Mouse (Mus musculus): Measurements from ENCODE around the gene Chpf2. TPM values are rescaled to one million over a fixed set of nuclear protein-coding genes. Genes with fewer than 3 reads are reported as not detected.

The Chpf2 gene
- total and polyA plus RNA-seq, 3 experiments: 37.9 to 39.7 TPM; not detected in 1

- Histone ChIP-seq H3K27ac (ENCODE audit: control insufficient read depth, low read depth, low read length) (no peak within 1 kb of the TSS), H3K79me2 (ENCODE audit: control insufficient read depth, insufficient read depth, low read length, poor library complexity) (no peaks in the 10 kb centered on the region), H3K4me1 (ENCODE audit: control insufficient read depth in 1 of 2, insufficient read depth in 2 of 2, low read length in 2 of 2) (no peaks in the 10 kb centered on the region), H3K36me3 (ENCODE audit: control insufficient read depth in 1 of 2, insufficient read depth in 2 of 2, low read length in 2 of 2) (no peaks in the 10 kb centered on the region), H3K4me3 (ENCODE audit: control insufficient read depth in 1 of 2, insufficient read depth in 1 of 2, low read depth in 2 of 2, low read length in 2 of 2) (no peak within 1 kb of the TSS), H3K27me3 (ENCODE audit: control insufficient read depth in 1 of 2, insufficient read depth in 2 of 2, low read length in 2 of 2) (peaks cover 11 to 20% of the 10 kb centered on the region in 2 experiments), H3K9ac (ENCODE audit: control insufficient read depth, low read depth, low read length, poor library complexity, severe bottlenecking) (no peak within 1 kb of the TSS), H3K9me3 (replicated peaks; ENCODE audit: insufficient read depth, low read length) (no peaks in the 10 kb centered on the region)
- DNase-seq (ENCODE audit: low read depth, low spot score): no peak
- TF ChIP-seq USF2 (IDR thresholded peaks at IDR 0.05; ENCODE audit: borderline replicate concordance in 1 of 2, insufficient read depth in 1 of 2, low read depth in 1 of 2, low read length in 2 of 2): no peak
- TF ChIP-seq NELFE (IDR thresholded peaks at IDR 0.05; ENCODE audit: low read depth, low read length): no peak
- TF ChIP-seq MAZ (IDR thresholded peaks at IDR 0.05; ENCODE audit: low read depth, low read length): no peak
- TF ChIP-seq ELF1 (IDR thresholded peaks at IDR 0.05; ENCODE audit: low read depth, low read length): no peak
- TF ChIP-seq ZMIZ1 (IDR thresholded peaks at IDR 0.05; ENCODE audit: low read depth, low read length): no peak
- TF ChIP-seq HCFC1 (IDR thresholded peaks at IDR 0.05; ENCODE audit: low read depth, low read length): no peak
- TF ChIP-seq TAL1 (IDR thresholded peaks at IDR 0.05; ENCODE audit: low read length): no peak
- TF ChIP-seq ZNF384 (IDR thresholded peaks at IDR 0.05; ENCODE audit: low read depth, low read length): no peak
- no peak for TF ChIP-seq E2F4 (IDR thresholded peaks at IDR 0.05; ENCODE audit: borderline replicate concordance, low read depth, low read length)
- TF ChIP-seq POLR2AphosphoS5 (IDR thresholded peaks at IDR 0.05; ENCODE audit: borderline replicate concordance, low read depth, low read length): no peak
- TF ChIP-seq MXI1 (IDR thresholded peaks at IDR 0.05; ENCODE audit: low read depth, low read length): no peak
- TF ChIP-seq SMC3 (IDR thresholded peaks at IDR 0.05; ENCODE audit: low read depth, low read length): no peak
- no peak for TF ChIP-seq USF1 (IDR thresholded peaks at IDR 0.05; ENCODE audit: low read depth, low read length)
- TF ChIP-seq KAT2A (conservative IDR thresholded peaks at IDR 0.05; ENCODE audit: low read depth, low read length): no peak
- no peak for TF ChIP-seq ETS1 (IDR thresholded peaks at IDR 0.05; ENCODE audit: low read depth, low read length)
- TF ChIP-seq NRF1 (IDR thresholded peaks at IDR 0.05; ENCODE audit: insufficient read depth, low read depth, low read length, poor library complexity, severe bottlenecking): no peak
- TF ChIP-seq RAD21 (IDR thresholded peaks at IDR 0.05; ENCODE audit: low read depth, low read length): no peak
- no peak for TF ChIP-seq CHD2 (IDR thresholded peaks at IDR 0.05; ENCODE audit: low read length)
These were observed 29.8 kb upstream of the Chpf2 start, which contains the start of gene 4931409K22Rik for GRCm38 (mm10) chr5:24556709-24557108. Gene 4931409K22Rik (minus strand): TSS chr5:24556809.

- Histone ChIP-seq H3K4me1 (ENCODE audit: control insufficient read depth in 1 of 2, insufficient read depth in 2 of 2, low read length in 2 of 2) (peaks cover 12 to 16% of the 10 kb centered on the region in 2 experiments), H3K36me3 (ENCODE audit: control insufficient read depth in 1 of 2, insufficient read depth in 2 of 2, low read length in 2 of 2) (peaks cover 19 to 24% of the 10 kb centered on the region in 2 experiments), H3K9me3 (replicated peaks; ENCODE audit: insufficient read depth, low read length) (no peaks in the 10 kb centered on the region), H3K9ac (ENCODE audit: control insufficient read depth, low read depth, low read length, poor library complexity, severe bottlenecking) (peak overlapping the region; percentile 91), H3K79me2 (ENCODE audit: control insufficient read depth, insufficient read depth, low read length, poor library complexity) (peaks cover 31% of the 10 kb centered on the region), H3K4me3 (ENCODE audit: control insufficient read depth in 1 of 2, insufficient read depth in 1 of 2, low read depth in 2 of 2, low read length in 2 of 2) (peak overlapping the region; percentile 66 to 67), H3K27ac (ENCODE audit: control insufficient read depth, low read depth, low read length) (peak overlapping the region; percentile 32), H3K27me3 (ENCODE audit: control insufficient read depth in 1 of 2, insufficient read depth in 2 of 2, low read length in 2 of 2) (no peaks in the 10 kb centered on the region)
- DNase-seq (ENCODE audit: low read depth, low spot score): peak; percentile 75
- TF ChIP-seq HCFC1 (IDR thresholded peaks at IDR 0.05; ENCODE audit: low read depth, low read length): no peak
- no peak for TF ChIP-seq UBTF (IDR thresholded peaks at IDR 0.05; ENCODE audit: borderline replicate concordance, insufficient read depth, low read depth, low read length)
- no peak for TF ChIP-seq POLR2A (IDR thresholded peaks at IDR 0.05; ENCODE audit: control insufficient read depth in 1 of 2, insufficient read depth in 1 of 2, low read depth in 1 of 2, low read length in 2 of 2, poor library complexity in 1 of 2)
- no peak for TF ChIP-seq USF2 (IDR thresholded peaks at IDR 0.05; ENCODE audit: borderline replicate concordance in 1 of 2, insufficient read depth in 1 of 2, low read depth in 1 of 2, low read length in 2 of 2)
- TF ChIP-seq USF1 (IDR thresholded peaks at IDR 0.05; ENCODE audit: low read depth, low read length): no peak
- no peak for TF ChIP-seq TBP (IDR thresholded peaks at IDR 0.05; ENCODE audit: low read depth, low read length)
- TF ChIP-seq NRF1 (IDR thresholded peaks at IDR 0.05; ENCODE audit: insufficient read depth, low read depth, low read length, poor library complexity, severe bottlenecking): no peak
- no peak for TF ChIP-seq E2F4 (IDR thresholded peaks at IDR 0.05; ENCODE audit: borderline replicate concordance, low read depth, low read length)
- TF ChIP-seq RAD21 (IDR thresholded peaks at IDR 0.05; ENCODE audit: low read depth, low read length): no peak
- no peak for TF ChIP-seq MAX (IDR thresholded peaks at IDR 0.05; ENCODE audit: low read length)
- no peak for TF ChIP-seq BHLHE40 (IDR thresholded peaks at IDR 0.05; ENCODE audit: borderline replicate concordance, low read depth, low read length)
- TF ChIP-seq POLR2AphosphoS2 (IDR thresholded peaks at IDR 0.05; ENCODE audit: low read length): no peak
- no peak for TF ChIP-seq GABPA (IDR thresholded peaks at IDR 0.05; ENCODE audit: low read depth, low read length)
- no peak for TF ChIP-seq CTCF (IDR thresholded peaks at IDR 0.05 in 2 of 3, conservative IDR thresholded peaks at IDR 0.05 in 1 of 3; ENCODE audit: control insufficient read depth in 1 of 3, insufficient read depth in 1 of 3, low read depth in 2 of 3, low read length in 3 of 3, poor library complexity in 1 of 3, severe bottlenecking in 1 of 3)
- no peak for TF ChIP-seq MAZ (IDR thresholded peaks at IDR 0.05; ENCODE audit: low read depth, low read length)
- no peak for TF ChIP-seq ELF1 (IDR thresholded peaks at IDR 0.05; ENCODE audit: low read depth, low read length)
- no peak for TF ChIP-seq MXI1 (IDR thresholded peaks at IDR 0.05; ENCODE audit: low read depth, low read length)
- TF ChIP-seq KAT2A (conservative IDR thresholded peaks at IDR 0.05; ENCODE audit: low read depth, low read length): no peak
- no peak for TF ChIP-seq MAFK (IDR thresholded peaks at IDR 0.05; ENCODE audit: borderline replicate concordance, low read depth, low read length)
- TF ChIP-seq TCF12 (IDR thresholded peaks at IDR 0.05; ENCODE audit: low read depth, low read length): peak; percentile 78
- peak; percentile 67 for TF ChIP-seq GATA1 (IDR thresholded peaks at IDR 0.05; ENCODE audit: low read depth, low read length)
- TF ChIP-seq ETS1 (IDR thresholded peaks at IDR 0.05; ENCODE audit: low read depth, low read length): peak; percentile 62
- TF ChIP-seq ZNF384 (IDR thresholded peaks at IDR 0.05; ENCODE audit: low read depth, low read length): no peak
These were observed 10.6 kb upstream of the Chpf2 start for GRCm38 (mm10) chr5:24575948-24576347.

All from MEL (cell line).